In genomic region chr13:37967052-37967437, GRCm38 (mm10) we compare ENCODE assay signal across 10 mouse cellular contexts. TPM values are rescaled to one million over a fixed set of nuclear protein-coding genes. Genes with fewer than 3 reads are reported as not detected.
DNase-seq lines count a peak whose midpoint lies in the region; ATAC-seq and TF ChIP-seq lines count a peak whose summit lies in the region.
"Had no signal": no experiment of that assay in that cellular context is flagged by ENCODE, and none has a peak within 500 bp of the region (broad histone marks: within the 10 kb centered on the region; RNA-seq: fewer than 3 reads in every experiment).

No protein-coding gene starts in this region.

- TF ChIP-seq POLR2A in brain, embryonic 14.5 days (IDR thresholded peaks at IDR 0.05; ENCODE audit: borderline replicate concordance, extremely low read depth, insufficient read depth, insufficient read length, poor library complexity, severe bottlenecking): no peak

- no peaks in the 10 kb centered on the region for H3K36me3 ChIP-seq in forebrain, embryonic 11.5 days (ENCODE audit: control insufficient read depth, insufficient read depth, low read length)
- no peaks in the 10 kb centered on the region for H3K36me3 ChIP-seq in forebrain, embryonic 16.5 days (ENCODE audit: control insufficient read depth, insufficient read depth)
- no peaks in the 10 kb centered on the region for H3K36me3 ChIP-seq in hindbrain, postnatal 0 days (ENCODE audit: insufficient read depth, low read length)
- H3K36me3 ChIP-seq: liver, embryonic 15.5 days had no signal

- H3K9ac ChIP-seq in forebrain, embryonic 11.5 days (ENCODE audit: low read length): no peak overlapping the region; the same call in 1 of the 2 replicates
- H3K9ac ChIP-seq in forebrain, embryonic 16.5 days (replicated peaks; ENCODE audit: low read depth, low read length): no peak overlapping the region
- H3K9ac ChIP-seq in hindbrain, postnatal 0 days (replicated peaks; ENCODE audit: low read length): no peak overlapping the region
- H3K9ac ChIP-seq: liver, embryonic 15.5 days had no signal

- DNase-seq in forebrain, embryonic 11.5 days (ENCODE audit: low spot score): no peak
- DNase-seq in brain, embryonic 14.5 days (ENCODE audit: low read depth): peak; percentile 38
- peak; percentile 34 for DNase-seq in hindbrain, postnatal 0 days (ENCODE audit: low spot score)
- DNase-seq in lung, postnatal 14 days: peak; percentile 69
- DNase-seq in spleen, postnatal 4 days (ENCODE audit: low spot score in 2 of 2): no peak
- no peak for DNase-seq in cerebellum, adult 18-20 months
- DNase-seq in thymus, postnatal 0 days (ENCODE audit: low spot score): no peak
- DNase-seq: thymus, adult 18-20 months had no signal

- peaks cover 8% of the 10 kb centered on the region; the same call in 1 of the 2 replicates for H3K4me1 ChIP-seq in forebrain, embryonic 11.5 days (replicated peaks; ENCODE audit: control insufficient read depth, insufficient read depth, low read length)
- peaks cover 18% of the 10 kb centered on the region for H3K4me1 ChIP-seq in forebrain, embryonic 16.5 days (replicated peaks; ENCODE audit: control insufficient read depth, insufficient read depth, low read length)
- H3K4me1 ChIP-seq in hindbrain, postnatal 0 days (ENCODE audit: insufficient read depth, low read length): peaks cover 6% of the 10 kb centered on the region

- H3K9me3 ChIP-seq in forebrain, embryonic 11.5 days (ENCODE audit: control insufficient read depth, low read length): no peaks in the 10 kb centered on the region
- no peaks in the 10 kb centered on the region for H3K9me3 ChIP-seq in forebrain, embryonic 16.5 days (ENCODE audit: control insufficient read depth, low read length)
- H3K9me3 ChIP-seq in hindbrain, postnatal 0 days (ENCODE audit: low read length): no peaks in the 10 kb centered on the region
- H3K9me3 ChIP-seq: liver, embryonic 15.5 days had no signal

- WGBS in forebrain, embryonic 11.5 days: 61% methylated on average over 12 of the region's 12 CpGs
- 45% methylated on average over 12 of the region's 12 CpGs for WGBS in forebrain, embryonic 16.5 days
- 36% methylated on average over 12 of the region's 12 CpGs for WGBS in hindbrain, postnatal 0 days

- no peak overlapping the region for H3K27ac ChIP-seq in forebrain, embryonic 11.5 days (ENCODE audit: low read depth, low read length)
- no peak overlapping the region for H3K27ac ChIP-seq in forebrain, embryonic 16.5 days (ENCODE audit: low read length)
- no peak overlapping the region for H3K27ac ChIP-seq in hindbrain, postnatal 0 days
- H3K27ac ChIP-seq: liver, embryonic 15.5 days had no signal

- no peaks in the 10 kb centered on the region for H3K27me3 ChIP-seq in forebrain, embryonic 11.5 days (ENCODE audit: control insufficient read depth, insufficient read depth, low read length)
- H3K27me3 ChIP-seq in forebrain, embryonic 16.5 days (replicated peaks; ENCODE audit: control insufficient read depth, insufficient read depth, low read length): no peaks in the 10 kb centered on the region
- no peaks in the 10 kb centered on the region for H3K27me3 ChIP-seq in hindbrain, postnatal 0 days (ENCODE audit: insufficient read depth, low read length)
- H3K27me3 ChIP-seq: liver, embryonic 15.5 days had no signal

- H3K4me2 ChIP-seq in forebrain, embryonic 11.5 days (ENCODE audit: low read depth, low read length, severe bottlenecking): 0 out of 2 replicates have a peak overlapping the region, but pooled peaks have one; percentile 6
- no peak overlapping the region for H3K4me2 ChIP-seq in forebrain, embryonic 16.5 days (ENCODE audit: low read length)
- no peak overlapping the region for H3K4me2 ChIP-seq in hindbrain, postnatal 0 days (ENCODE audit: low read depth, low read length)
- H3K4me2 ChIP-seq: liver, embryonic 15.5 days had no signal

- no peak overlapping the region for H3K4me3 ChIP-seq in forebrain, embryonic 11.5 days (ENCODE audit: low read depth, low read length)
- H3K4me3 ChIP-seq in forebrain, embryonic 16.5 days (replicated peaks; ENCODE audit: low read length): no peak overlapping the region
- H3K4me3 ChIP-seq in hindbrain, postnatal 0 days (ENCODE audit: low read length): no peak overlapping the region
- H3K4me3 ChIP-seq: liver, embryonic 15.5 days had no signal

- no peak for ATAC-seq in forebrain, embryonic 11.5 days (replicated peaks; ENCODE audit: low FRiP score)
- ATAC-seq in forebrain, embryonic 16.5 days: no peak
- peak; percentile 28; the same call in 1 of the 2 replicates for ATAC-seq in hindbrain, postnatal 0 days

- no peak for TF ChIP-seq CTCF in brain, embryonic 14.5 days (IDR thresholded peaks at IDR 0.05; ENCODE audit: borderline replicate concordance, extremely low read depth, insufficient read depth, insufficient read length)
- no peak for TF ChIP-seq CTCF in hindbrain, postnatal 0 days (IDR thresholded peaks at IDR 0.05; ENCODE audit: low read depth)

RNA-seq across cellular contexts. Expression of gene Ssr1, which starts 27.0 kb away (rescaled TPM):
- 112 and 118 TPM in 2 replicates for polyA plus RNA-seq in forebrain, embryonic 11.5 days (2014; fragmentation: Nextera tagmentation; extraction: Ambion mirVana)
- polyA plus RNA-seq in forebrain, embryonic 16.5 days (2015; fragmentation: Nextera tagmentation; extraction: Ambion mirVana): 74.0 and 90.4 TPM in 2 replicates
- 16.7 and 23.9 TPM in 2 replicates for polyA plus RNA-seq in brain, embryonic 14.5 days (2012; rRNA removed)
- total RNA-seq in hindbrain, postnatal 0 days (2014; rRNA removed): 23.3 and 32.6 TPM in 2 replicates
- polyA plus RNA-seq in hindbrain, postnatal 0 days (2015; fragmentation: Nextera tagmentation; extraction: Ambion mirVana): 76.3 and 80.0 TPM in 2 replicates
- polyA plus RNA-seq in thymus, postnatal 0 days (2015; fragmentation: Nextera tagmentation; extraction: Ambion mirVana): 79.5 and 87.2 TPM in 2 replicates

Comparison
In these comparisons a context has a peak if more than half of its experiments do, and no peak if none do; other contexts are left out.
1. DNase-seq: peak in brain, embryonic 14.5 days (single experiment), hindbrain, postnatal 0 days (single experiment) and lung, postnatal 14 days (single experiment); none in forebrain, embryonic 11.5 days (single experiment), spleen, postnatal 4 days (0 of 2), cerebellum, adult 18-20 months (0 of 2) and thymus, postnatal 0 days (single experiment).